28 mouse cellular contexts compared by ENCODE assay signal in the genomic region with DNA sequence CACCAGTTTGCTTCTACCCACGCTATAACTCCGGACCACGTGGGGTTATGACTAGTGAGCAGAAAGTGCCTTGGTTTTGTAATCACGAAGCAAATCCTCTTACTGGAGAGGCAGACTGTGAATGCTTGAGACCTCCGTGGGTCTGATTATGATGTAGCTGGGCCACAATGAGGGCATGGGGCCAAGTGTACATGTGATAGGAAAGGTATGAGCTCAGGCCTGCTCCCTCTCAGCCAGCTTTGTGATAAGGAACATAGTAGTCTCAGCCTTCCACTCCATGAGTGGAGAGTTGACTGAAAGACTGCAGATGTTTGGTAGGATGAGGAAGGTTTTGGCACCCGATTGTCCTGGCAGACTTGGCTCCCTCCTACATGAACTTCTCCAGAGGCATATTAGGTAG. TPM values are rescaled to one million over a fixed set of nuclear protein-coding genes. Genes with fewer than 3 reads are reported as not detected.
DNase-seq lines count a peak whose midpoint lies in the region; ATAC-seq and TF ChIP-seq lines count a peak whose summit lies in the region.
"Had no signal": no experiment of that assay in that cellular context is flagged by ENCODE, and none has a peak within 500 bp of the region (broad histone marks: within the 10 kb centered on the region; RNA-seq: fewer than 3 reads in every experiment).

No protein-coding gene starts in this region.

- H3K4me1 ChIP-seq in heart, embryonic 11.5 days (ENCODE audit: control insufficient read depth, insufficient read depth, low read length), result no peaks in the 10 kb centered on the region
- H3K4me1 ChIP-seq in heart, embryonic 16.5 days (ENCODE audit: control insufficient read depth, insufficient read depth, low read length), result peaks cover 13% of the 10 kb centered on the region
- no peaks in the 10 kb centered on the region for H3K4me1 ChIP-seq in thymus, adult 2 months (replicated peaks; ENCODE audit: control insufficient read depth, insufficient read depth, low read length)
- H3K4me1 ChIP-seq: forebrain, embryonic 12.5 days; hindbrain, embryonic 13.5 days; limb, embryonic 10.5 days; limb, embryonic 15.5 days; liver, embryonic 13.5 days; stomach, embryonic 15.5 days had no signal

- no peak for TF ChIP-seq CTCF in thymus, adult 2 months (IDR thresholded peaks at IDR 0.05; ENCODE audit: borderline replicate concordance, control insufficient read depth, extremely low read depth, insufficient read depth, low read length, poor library complexity)

- H3K9ac ChIP-seq in heart, embryonic 11.5 days (ENCODE audit: low read depth, low read length), result no peak overlapping the region
- H3K9ac ChIP-seq in heart, embryonic 16.5 days (ENCODE audit: low read length), result no peak overlapping the region
- H3K9ac ChIP-seq: forebrain, embryonic 12.5 days; forebrain, postnatal 0 days; hindbrain, embryonic 13.5 days; limb, embryonic 15.5 days; liver, embryonic 13.5 days; stomach, embryonic 15.5 days had no signal

- H3K9me3 ChIP-seq in heart, embryonic 11.5 days (replicated peaks; ENCODE audit: control insufficient read depth, low read length), result no peaks in the 10 kb centered on the region
- H3K9me3 ChIP-seq in heart, embryonic 16.5 days (replicated peaks; ENCODE audit: control insufficient read depth, low read length), result no peaks in the 10 kb centered on the region
- H3K9me3 ChIP-seq: forebrain, embryonic 12.5 days; hindbrain, embryonic 13.5 days; limb, embryonic 10.5 days; limb, embryonic 15.5 days; liver, embryonic 13.5 days; stomach, embryonic 15.5 days had no signal

- no peak for TF ChIP-seq POLR2A in thymus, adult 2 months (IDR thresholded peaks at IDR 0.05; ENCODE audit: control insufficient read depth, extremely low read depth, insufficient read depth, low read length, poor library complexity)

- peak; percentile 24 for DNase-seq in heart, adult 8-10 months (ENCODE audit: low spot score)
- peak; percentile 74 for DNase-seq in heart, postnatal 4 days
- DNase-seq in thymus, adult 2 months, result no peak
- no peak for DNase-seq in adrenal gland, postnatal 25 days
- DNase-seq: adrenal gland, postnatal 36 days; B cell, adult 2 months; cerebellum, adult 18-20 months; forebrain, postnatal 0 days; gastrocnemius, postnatal 14 days; kidney, adult 8-10 months; kidney, postnatal 4 days; liver, embryonic 13.5 days; lung, postnatal 10 days; midbrain, embryonic 14.5 days; thymus, adult 18-20 months; thymus, postnatal 4 days had no signal

- no peak overlapping the region for H3K4me3 ChIP-seq in heart, embryonic 11.5 days (ENCODE audit: low read depth, low read length)
- H3K4me3 ChIP-seq in heart, embryonic 16.5 days (ENCODE audit: low read length), result no peak overlapping the region
- H3K4me3 ChIP-seq in thymus, adult 2 months (ENCODE audit: control insufficient read depth, insufficient read depth, low read length), result no peak overlapping the region
- H3K4me3 ChIP-seq: erythroblast, embryonic 14.5 days; forebrain, embryonic 12.5 days; heart, adult 2 months; hindbrain, embryonic 13.5 days; limb, embryonic 10.5 days; limb, embryonic 15.5 days; liver, embryonic 13.5 days; stomach, embryonic 15.5 days had no signal

- no peaks in the 10 kb centered on the region for H3K27me3 ChIP-seq in heart, embryonic 11.5 days (ENCODE audit: control insufficient read depth, insufficient read depth, low read length)
- H3K27me3 ChIP-seq in heart, embryonic 16.5 days (ENCODE audit: control insufficient read depth, insufficient read depth, low read length), result no peaks in the 10 kb centered on the region
- no peaks in the 10 kb centered on the region for H3K27me3 ChIP-seq in thymus, adult 2 months (ENCODE audit: control insufficient read depth, insufficient read depth, low read length)
- H3K27me3 ChIP-seq: forebrain, embryonic 12.5 days; hindbrain, embryonic 13.5 days; limb, embryonic 15.5 days; liver, embryonic 13.5 days; stomach, embryonic 15.5 days had no signal

- peak overlapping the region; percentile 35; the same call in 1 of the 2 replicates for H3K27ac ChIP-seq in heart, embryonic 11.5 days (ENCODE audit: low read depth, low read length)
- H3K27ac ChIP-seq in heart, embryonic 16.5 days (ENCODE audit: low read length), result peak overlapping the region; percentile 53
- no peak overlapping the region for H3K27ac ChIP-seq in thymus, adult 2 months (ENCODE audit: control insufficient read depth, insufficient read depth, low read length)
- H3K27ac ChIP-seq: forebrain, embryonic 12.5 days; heart, adult 2 months; hindbrain, embryonic 13.5 days; kidney, postnatal 0 days; limb, embryonic 10.5 days; limb, embryonic 15.5 days; liver, embryonic 13.5 days; stomach, embryonic 15.5 days had no signal

- H3K4me2 ChIP-seq in heart, embryonic 11.5 days, result no peak overlapping the region
- H3K4me2 ChIP-seq in heart, embryonic 16.5 days (ENCODE audit: low read depth, low read length), result 0 out of 2 replicates have a peak overlapping the region, but pooled peaks have one; percentile 17
- H3K4me2 ChIP-seq: forebrain, embryonic 12.5 days; hindbrain, embryonic 13.5 days; limb, embryonic 15.5 days; liver, embryonic 13.5 days; stomach, embryonic 15.5 days had no signal

- WGBS in heart, embryonic 11.5 days (ENCODE audit: insufficient replicate concordance), result 69% methylated on average over 6 of the region's 6 CpGs
- WGBS in heart, embryonic 16.5 days, result 42% methylated on average over 6 of the region's 6 CpGs
- WGBS in thymus, adult 2 months, result 97% methylated on average over 6 of the region's 6 CpGs

- peaks cover 18% of the 10 kb centered on the region for H3K36me3 ChIP-seq in heart, embryonic 11.5 days (ENCODE audit: control insufficient read depth, insufficient read depth, low read length)
- H3K36me3 ChIP-seq in heart, embryonic 16.5 days (ENCODE audit: control insufficient read depth, insufficient read depth), result peaks cover 30% of the 10 kb centered on the region
- H3K36me3 ChIP-seq in thymus, adult 2 months (ENCODE audit: control insufficient read depth, insufficient read depth, low read length), result peaks cover 33% of the 10 kb centered on the region

- ATAC-seq in heart, embryonic 11.5 days (replicated peaks; ENCODE audit: insufficient number of reproducible peaks, low FRiP score, low TSS enrichment), result no peak
- ATAC-seq in heart, embryonic 16.5 days (replicated peaks; ENCODE audit: extremely low read depth, insufficient read depth, low FRiP score), result peak; percentile 89
- ATAC-seq: forebrain, postnatal 0 days; intestine, embryonic 16.5 days had no signal

RNA-seq across cellular contexts. Expression of a gene that starts 22.0 kb away (rescaled TPM):
- total RNA-seq in heart, adult 8-10 months (2022), result 10 to 100 TPM; 17.4 to 22.9 (median 18.1) TPM
- polyA plus RNA-seq in heart, embryonic 11.5 days (2014; fragmentation: Nextera tagmentation; extraction: Ambion mirVana), result 21.7 and 27.3 TPM in 2 replicates
- polyA plus RNA-seq in heart, embryonic 16.5 days (2015; fragmentation: Nextera tagmentation; extraction: Ambion mirVana), result 28.0 and 30.7 TPM in 2 replicates
- total RNA-seq in heart, postnatal 4 days (2021), result 10 to 100 TPM; 20.7 to 22.8 TPM
- 87.6 and 91.9 TPM in 2 replicates for polyA plus RNA-seq in thymus, adult 2 months (2012; rRNA removed)
- total RNA-seq in adrenal gland, postnatal 25 days (2021), result 51.2 and 61.6 TPM in 2 replicates

RNA-seq across cellular contexts. Expression of a gene that starts 22.4 kb away (rescaled TPM):
- 10 to 100 TPM; 50.2 to 56.0 (median 53.9) TPM for total RNA-seq in heart, adult 8-10 months (2022)
- 36.3 and 47.5 TPM in 2 replicates for polyA plus RNA-seq in heart, embryonic 11.5 days (2014; fragmentation: Nextera tagmentation; extraction: Ambion mirVana)
- polyA plus RNA-seq in heart, embryonic 16.5 days (2015; fragmentation: Nextera tagmentation; extraction: Ambion mirVana), result 63.0 and 65.7 TPM in 2 replicates
- 10 to 100 TPM; 39.6 to 41.0 TPM for total RNA-seq in heart, postnatal 4 days (2021)
- 60.9 and 69.6 TPM in 2 replicates for polyA plus RNA-seq in thymus, adult 2 months (2012; rRNA removed)
- total RNA-seq in adrenal gland, postnatal 25 days (2021), result 40.8 and 49.7 TPM in 2 replicates

RNA-seq across cellular contexts. Expression of a gene that starts 23.2 kb away (rescaled TPM):
- 10 to 100 TPM in 2 of 4 experiments, 1 to 10 TPM in 2; 8.1 to 13.0 (median 10.0) TPM for total RNA-seq in heart, adult 8-10 months (2022)
- 33.3 and 34.8 TPM in 2 replicates for polyA plus RNA-seq in heart, embryonic 11.5 days (2014; fragmentation: Nextera tagmentation; extraction: Ambion mirVana)
- 23.8 and 25.9 TPM in 2 replicates for polyA plus RNA-seq in heart, embryonic 16.5 days (2015; fragmentation: Nextera tagmentation; extraction: Ambion mirVana)
- total RNA-seq in heart, postnatal 4 days (2021), result 10 to 100 TPM; 42.9 to 46.9 TPM
- polyA plus RNA-seq in thymus, adult 2 months (2012; rRNA removed), result 110 and 119 TPM in 2 replicates
- 43.4 and 44.7 TPM in 2 replicates for total RNA-seq in adrenal gland, postnatal 25 days (2021)

RNA-seq across cellular contexts. Expression of a gene that starts 28.5 kb away (rescaled TPM):
- under 1 TPM in 2 of 4 experiments, not detected in 2; 0.30 to 0.47 TPM for total RNA-seq in heart, adult 8-10 months (2022)
- polyA plus RNA-seq in heart, embryonic 11.5 days (2014; fragmentation: Nextera tagmentation; extraction: Ambion mirVana), result 0.52 and 0.83 TPM in 2 replicates
- polyA plus RNA-seq in heart, embryonic 16.5 days (2015; fragmentation: Nextera tagmentation; extraction: Ambion mirVana), result 1.4 and 1.9 TPM in 2 replicates
- total RNA-seq in heart, postnatal 4 days (2021), result under 1 TPM; 0.24 to 0.47 TPM
- polyA plus RNA-seq in thymus, adult 2 months (2012; rRNA removed), result 0.15 TPM in 1 of 2 replicates, not detected in the other
- 9.8 and 12.2 TPM in 2 replicates for total RNA-seq in adrenal gland, postnatal 25 days (2021)
- total RNA-seq: monocyte, adult 5-6 weeks had no signal
- polyA plus RNA-seq: erythroblast, embryonic 14.5 days had no signal

RNA-seq across cellular contexts. Expression of a gene that starts 37.1 kb away (rescaled TPM):
- total RNA-seq in heart, adult 8-10 months (2022), result 1 to 10 TPM; 4.6 to 5.1 (median 4.8) TPM
- polyA plus RNA-seq in heart, embryonic 11.5 days (2014; fragmentation: Nextera tagmentation; extraction: Ambion mirVana), result 11.2 and 13.8 TPM in 2 replicates
- polyA plus RNA-seq in heart, embryonic 16.5 days (2015; fragmentation: Nextera tagmentation; extraction: Ambion mirVana), result 15.6 and 18.1 TPM in 2 replicates
- 1 to 10 TPM; 8.8 to 8.9 TPM for total RNA-seq in heart, postnatal 4 days (2021)
- 263 and 268 TPM in 2 replicates for polyA plus RNA-seq in thymus, adult 2 months (2012; rRNA removed)
- 24.7 and 33.2 TPM in 2 replicates for total RNA-seq in adrenal gland, postnatal 25 days (2021)

Comparison
In these comparisons a context has a peak if more than half of its experiments do, and no peak if none do; other contexts are left out.
1. DNase-seq: peak in heart, adult 8-10 months (single experiment) and heart, postnatal 4 days (single experiment); none in thymus, adult 2 months (single experiment) and adrenal gland, postnatal 25 days (single experiment).